Comparison of ENCODE assay signal across 8 mouse cellular contexts in the genomic region with DNA sequence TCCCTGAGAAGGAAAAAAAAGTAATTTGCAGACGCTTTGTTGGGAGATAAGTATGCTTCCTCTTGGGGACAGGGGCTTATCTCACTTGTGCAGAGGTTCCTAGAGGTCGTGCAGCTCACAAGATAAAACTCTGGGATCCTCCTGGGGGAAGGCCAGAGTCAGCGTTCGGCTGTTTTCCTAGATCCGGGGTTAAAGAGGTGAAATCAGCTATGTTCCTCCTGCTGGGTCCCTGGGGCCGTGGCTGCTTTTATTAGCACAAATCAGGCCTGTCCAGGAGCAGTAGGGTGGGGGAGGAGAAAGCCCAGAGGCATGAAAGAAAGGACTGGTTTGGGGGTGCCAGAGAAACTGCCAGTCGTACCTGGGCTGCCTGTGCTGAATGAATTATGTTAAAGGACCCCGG.
DNase-seq lines count a peak whose midpoint lies in the region; ATAC-seq lines count a peak whose summit lies in the region.

No protein-coding gene starts in this region.

- peak; percentile 49 for ATAC-seq in forebrain, embryonic 12.5 days (ENCODE audit: low FRiP score)
- peak; percentile 95 for ATAC-seq in kidney, embryonic 15.5 days (replicated peaks; ENCODE audit: low FRiP score)
- peak; percentile 83 for ATAC-seq in midbrain, embryonic 13.5 days
- ATAC-seq in activated CD4-positive, CD25-positive, alpha-beta regulatory T cell, adult 4 months: no peak

- H3K36me3 ChIP-seq in forebrain, embryonic 12.5 days (replicated peaks): no peaks in the 10 kb centered on the region
- no peaks in the 10 kb centered on the region for H3K36me3 ChIP-seq in kidney, embryonic 15.5 days
- no peaks in the 10 kb centered on the region for H3K36me3 ChIP-seq in midbrain, embryonic 13.5 days

- peaks cover 19% of the 10 kb centered on the region for H3K4me1 ChIP-seq in forebrain, embryonic 12.5 days
- H3K4me1 ChIP-seq in kidney, embryonic 15.5 days: peaks cover 16% of the 10 kb centered on the region
- peaks cover 43% of the 10 kb centered on the region for H3K4me1 ChIP-seq in midbrain, embryonic 13.5 days (replicated peaks)

- no peak overlapping the region for H3K4me2 ChIP-seq in forebrain, embryonic 12.5 days
- 0 out of 2 replicates have a peak overlapping the region, but pooled peaks have one; percentile 7 for H3K4me2 ChIP-seq in kidney, embryonic 15.5 days
- peak overlapping the region; percentile 28 for H3K4me2 ChIP-seq in midbrain, embryonic 13.5 days (replicated peaks)

- H3K27me3 ChIP-seq in forebrain, embryonic 12.5 days: no peaks in the 10 kb centered on the region
- no peaks in the 10 kb centered on the region for H3K27me3 ChIP-seq in kidney, embryonic 15.5 days
- no peaks in the 10 kb centered on the region for H3K27me3 ChIP-seq in midbrain, embryonic 13.5 days

- H3K9me3 ChIP-seq in forebrain, embryonic 12.5 days: no peaks in the 10 kb centered on the region
- no peaks in the 10 kb centered on the region for H3K9me3 ChIP-seq in kidney, embryonic 15.5 days (replicated peaks)
- no peaks in the 10 kb centered on the region for H3K9me3 ChIP-seq in midbrain, embryonic 13.5 days

- H3K4me3 ChIP-seq in forebrain, embryonic 12.5 days (replicated peaks): no peak overlapping the region
- H3K4me3 ChIP-seq in kidney, embryonic 15.5 days (replicated peaks): no peak overlapping the region
- H3K4me3 ChIP-seq in midbrain, embryonic 13.5 days (replicated peaks): no peak overlapping the region

- H3K27ac ChIP-seq in forebrain, embryonic 12.5 days: no peak overlapping the region
- no peak overlapping the region for H3K27ac ChIP-seq in kidney, embryonic 15.5 days
- H3K27ac ChIP-seq in midbrain, embryonic 13.5 days: peak overlapping the region; percentile 82

- H3K9ac ChIP-seq in forebrain, embryonic 12.5 days: no peak overlapping the region
- no peak overlapping the region for H3K9ac ChIP-seq in kidney, embryonic 15.5 days
- 0 out of 2 replicates have a peak overlapping the region, but pooled peaks have one; percentile 36 for H3K9ac ChIP-seq in midbrain, embryonic 13.5 days (replicated peaks)

- WGBS in forebrain, embryonic 12.5 days: 8% methylated on average over 8 of the region's 8 CpGs
- 10% methylated on average over 8 of the region's 8 CpGs for WGBS in kidney, embryonic 15.5 days
- WGBS in midbrain, embryonic 13.5 days: 6% methylated on average over 8 of the region's 8 CpGs

- DNase-seq in cerebellum, adult 11-12 months: peak; percentile 8
- no peak for DNase-seq in cerebellum, postnatal 4 days (ENCODE audit: low spot score in 2 of 2)
- DNase-seq in urinary bladder, adult 18-20 months (ENCODE audit: low spot score in 2 of 2): no peak
- DNase-seq in cerebellum, adult 9-10 months: no peak
